Mouse (Mus musculus) small intestine, adult 2 months (tissue): Measurements from ENCODE around the gene Map4k2. TPM values are rescaled to one million over a fixed set of nuclear protein-coding genes. Genes with fewer than 3 reads are reported as not detected.
A peak's percentile ranks its signal among the peaks of the same experiment; 100 is the strongest.

Source experiments
- H3K27ac ChIP-seq: fragments of 200-500 bp; 2 replicates; pipeline ENCODE4 v1.5.1; 2012; ENCODE audit warnings: low read depth, low read length, control low read depth, inconsistent platforms; ENCODE audit not compliant: insufficient read depth
- H3K27me3 ChIP-seq: fragments of 200-500 bp; 2 replicates; pipeline ENCODE4 v1.6.1; 2012; ENCODE audit warnings: mild to moderate bottlenecking, moderate library complexity, low read length, inconsistent platforms; ENCODE audit not compliant: control insufficient read depth, insufficient read depth
- H3K36me3 ChIP-seq: fragments of 200-500 bp; 2 replicates; pipeline ENCODE4 v1.6.1; 2012; ENCODE audit warnings: mild to moderate bottlenecking, low read length, control low read depth, inconsistent platforms; ENCODE audit not compliant: control insufficient read depth, insufficient read depth
- H3K4me1 ChIP-seq: fragments of 200-500 bp; 2 replicates; pipeline ENCODE4 v1.6.1; 2012; ENCODE audit warnings: low read length, inconsistent platforms, mixed read lengths; ENCODE audit not compliant: control insufficient read depth, insufficient read depth, insufficient read length
- H3K4me3 ChIP-seq: fragments of 200-500 bp; 2 replicates; pipeline ENCODE4 v1.5.1; 2012; ENCODE audit warnings: low read depth, mild to moderate bottlenecking, control low read depth, inconsistent platforms, low read length, moderate library complexity
- CTCF ChIP-seq: fragments of 200-500 bp; IDR thresholded peaks from 2 replicates; pipeline ENCODE4 v1.5.1; 2012; ENCODE audit warnings: low read depth, mild to moderate bottlenecking, control low read depth, inconsistent platforms, low read length, moderate library complexity, mixed read lengths; ENCODE audit not compliant: insufficient replicate concordance, insufficient read length; ENCODE audit errors: extremely low read depth
- POLR2A ChIP-seq: fragments of 200-500 bp; IDR thresholded peaks from 2 replicates; pipeline ENCODE4 v1.6.1; 2012; ENCODE audit warnings: low read depth, mild to moderate bottlenecking, control low read depth, inconsistent platforms, low read length, moderate library complexity
- WGBS: fragments of 180-500 bp; shearing (Covaris S2); methylation state at CpG from one replicate; pipeline ENCODE4 v1.1.7; 2018; 5-methylcytosine and 5-hydroxymethylcytosine counted together
- polyA plus RNA-seq: library from polyadenylated mRNA; depleted of rRNA; stranded (reverse); fragments of >200 nt; gene quantifications from 2 replicates; pipeline ENCODE4 v1.2.3, GENCODE M21; 2012

Gene Map4k2
- polyA plus RNA-seq, 1 experiment, result 77.3 TPM

DNA sequence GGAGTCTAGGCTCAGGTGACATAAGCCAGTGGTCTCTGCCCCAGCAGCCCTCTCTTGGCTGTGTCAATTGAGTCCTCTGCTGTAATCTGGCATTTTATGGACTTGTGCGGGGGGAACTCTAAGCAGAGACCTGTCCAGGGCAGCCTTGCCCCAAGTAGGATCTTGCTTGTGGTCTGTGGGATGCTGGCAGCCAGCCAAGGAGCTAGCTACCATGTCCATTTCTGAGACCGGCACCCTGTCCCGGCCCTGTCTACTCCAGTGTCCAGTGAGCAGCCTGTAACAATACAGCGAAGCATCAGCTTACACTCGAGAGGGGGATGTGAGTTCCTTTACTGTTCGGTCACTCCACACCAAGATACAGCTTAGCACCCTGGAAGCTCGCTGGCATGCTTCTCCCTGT is 13.1 kb downstream of the Map4k2 start:
- TF ChIP-seq CTCF, result no peak
- no peak for TF ChIP-seq POLR2A
- no peak overlapping the region for H3K4me3 ChIP-seq
- 91% methylated on average over 7 of the region's 7 CpGs for WGBS
- no peaks in the 10 kb centered on the region for H3K4me1 ChIP-seq
- H3K36me3 ChIP-seq, result peaks cover 4% of the 10 kb centered on the region; the same call in 1 of the 2 replicates
- no peaks in the 10 kb centered on the region for H3K27me3 ChIP-seq
- no peak overlapping the region for H3K27ac ChIP-seq

DNA sequence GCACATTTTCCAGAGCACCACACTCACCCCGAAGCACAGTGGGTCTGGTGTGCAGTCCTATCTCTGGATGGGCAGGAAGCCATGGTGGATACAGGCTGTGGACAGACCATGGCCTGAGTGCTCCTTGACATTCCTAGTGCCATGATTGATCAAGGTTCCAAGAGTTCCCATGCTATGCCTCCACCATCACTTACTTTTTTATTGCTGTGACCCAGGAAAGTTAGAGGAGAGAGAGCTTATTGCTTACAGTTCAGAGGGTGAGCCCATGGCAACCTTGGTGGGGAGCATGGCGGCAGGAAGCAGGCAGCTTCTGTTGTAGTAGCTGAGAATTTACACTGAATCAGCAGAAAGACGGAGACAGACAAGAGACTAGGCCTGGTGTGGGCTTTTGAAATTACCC is 20.4 kb downstream of the Map4k2 start:
- Histone ChIP-seq H3K27ac (no peak overlapping the region), H3K4me1 (no peaks in the 10 kb centered on the region; the same call in 1 of the 2 replicates), H3K4me3 (no peak overlapping the region), H3K36me3 (peaks cover 12% of the 10 kb centered on the region), H3K27me3 (no peaks in the 10 kb centered on the region)
- no peak for TF ChIP-seq POLR2A
- TF ChIP-seq CTCF, result no peak
- WGBS, result 97% methylated on average over 3 of the region's 3 CpGs

DNA sequence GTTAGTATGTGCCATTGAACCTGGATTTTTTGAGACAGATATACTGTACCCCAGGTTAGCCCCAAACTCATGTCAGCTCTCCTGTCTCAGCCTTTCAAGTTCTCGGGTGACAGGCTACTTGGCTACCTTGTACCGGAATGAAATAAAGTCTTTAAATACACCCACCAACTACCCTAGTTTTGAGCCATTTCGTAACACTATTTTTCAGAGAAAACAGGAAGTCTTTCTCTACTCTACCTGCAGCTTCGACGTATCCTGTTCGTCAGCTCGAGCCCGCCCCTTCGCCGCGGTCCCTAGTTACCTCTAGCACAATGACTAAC is 22.1 kb downstream of the Map4k2 start:
- Histone ChIP-seq H3K36me3 (peaks cover 25% of the 10 kb centered on the region), H3K4me3 (peak overlapping the region; percentile 19), H3K27ac (peak overlapping the region; percentile 91), H3K4me1 (no peaks in the 10 kb centered on the region; the same call in 1 of the 2 replicates), H3K27me3 (no peaks in the 10 kb centered on the region)
- no peak for TF ChIP-seq CTCF
- WGBS, result under 1% methylated on average over 11 of the region's 11 CpGs

DNA sequence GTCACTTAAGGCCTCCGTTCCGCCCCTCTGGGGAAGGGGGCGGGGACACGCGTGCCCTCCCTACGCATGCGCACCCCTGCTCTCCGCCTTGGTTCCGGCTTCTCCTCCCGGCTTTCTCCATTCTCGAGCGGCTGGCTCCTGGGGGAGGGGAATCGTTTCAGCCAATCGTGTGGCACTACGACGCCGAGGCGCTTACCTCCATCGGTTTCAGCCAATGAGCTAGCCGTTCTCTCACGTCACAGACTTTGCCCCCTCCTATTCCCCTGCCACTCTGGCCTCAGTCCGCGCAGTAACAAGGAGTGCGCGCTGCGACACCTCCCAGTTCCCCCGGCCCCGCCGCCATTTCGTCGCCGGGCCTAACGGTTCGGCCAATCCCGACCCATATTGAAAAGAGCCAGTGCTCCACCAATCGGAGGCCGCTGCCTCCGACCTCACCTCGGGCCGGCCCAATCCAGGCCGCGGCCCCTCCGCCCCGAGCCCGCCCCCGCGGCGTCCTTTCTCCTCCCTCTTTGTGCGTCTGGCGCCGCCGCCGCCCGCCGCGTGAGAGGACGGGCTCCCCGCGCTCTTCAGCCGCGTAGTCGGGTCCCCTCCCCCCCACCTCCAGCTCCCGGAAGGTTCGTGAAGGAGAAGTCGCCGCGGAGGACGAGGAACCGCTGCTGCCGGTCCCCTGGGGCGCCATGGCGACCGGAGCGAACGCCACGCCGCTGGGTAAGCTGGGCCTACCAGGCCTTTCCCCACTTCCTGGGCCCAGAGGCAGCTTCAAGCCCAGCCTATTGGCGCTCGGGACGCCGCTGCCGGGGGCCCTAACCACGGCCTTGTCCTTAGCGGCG is 22.7 kb downstream of the Map4k2 start, which contains the start of gene Sf1:
Gene Sf1 (plus strand): TSS at position 280 of the 830 bp plus-strand sequence.
- no peaks in the 10 kb centered on the region for H3K27me3 ChIP-seq
- H3K4me1 ChIP-seq, result no peaks in the 10 kb centered on the region; the same call in 1 of the 2 replicates
- TF ChIP-seq CTCF (no peak), POLR2A (peak; percentile 75)
- H3K36me3 ChIP-seq, result peaks cover 30% of the 10 kb centered on the region
- peak within 1 kb of the TSS; percentile 91 for H3K27ac ChIP-seq
- H3K4me3 ChIP-seq, result peak within 1 kb of the TSS; percentile 92
- under 1% methylated on average over 84 of the region's 85 CpGs for WGBS

DNA sequence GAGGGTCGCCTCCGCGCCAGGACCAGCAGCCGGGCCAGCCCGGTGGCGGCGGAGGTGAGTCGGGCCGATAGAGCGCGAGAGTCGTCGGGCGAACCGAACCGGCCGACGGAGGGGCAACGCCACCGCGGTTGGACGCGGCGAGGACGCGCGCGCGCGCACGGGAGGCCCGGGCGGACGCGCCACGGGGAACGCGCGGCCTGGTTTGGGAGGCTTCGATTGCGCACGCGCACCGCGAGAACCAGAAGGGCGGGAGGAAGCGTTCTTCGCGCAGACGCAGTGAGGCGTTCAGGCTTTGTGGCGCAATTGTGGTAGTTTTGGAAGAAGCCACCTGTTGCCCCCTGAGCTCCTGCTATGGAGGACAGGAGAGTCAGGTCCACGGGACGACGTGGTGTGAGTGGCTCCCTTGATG is 23.4 kb downstream of the Map4k2 start:
- no peaks in the 10 kb centered on the region; the same call in 1 of the 2 replicates for H3K4me1 ChIP-seq
- 1% methylated on average over 55 of the region's 55 CpGs for WGBS
- H3K27me3 ChIP-seq, result no peaks in the 10 kb centered on the region
- TF ChIP-seq POLR2A (peak; percentile 49), CTCF (no peak)
- H3K36me3 ChIP-seq, result peaks cover 34% of the 10 kb centered on the region
- H3K4me3 ChIP-seq, result peak overlapping the region; percentile 92
- peak overlapping the region; percentile 87 for H3K27ac ChIP-seq

DNA sequence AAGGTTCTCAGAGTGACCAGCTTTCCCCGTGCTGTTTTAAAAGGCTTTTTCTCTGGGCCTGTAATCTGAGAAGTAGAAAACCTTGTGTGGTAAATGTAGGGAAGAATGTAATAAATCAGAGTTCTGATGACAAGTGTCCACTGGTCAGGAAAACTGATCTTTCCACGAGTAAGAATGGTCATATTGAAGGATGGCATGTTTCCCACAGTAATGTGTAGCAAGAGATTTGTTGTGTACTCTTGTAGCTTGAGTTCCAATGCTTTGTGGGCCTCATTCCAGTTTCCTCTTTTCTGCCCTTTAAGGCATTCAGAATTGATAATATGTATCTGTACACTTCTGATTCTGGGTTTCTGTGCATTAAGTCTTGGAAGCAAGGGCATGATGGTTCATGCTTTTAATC is 23.9 kb downstream of the Map4k2 start:
- H3K27ac ChIP-seq, result no peak overlapping the region
- no peak for TF ChIP-seq CTCF
- TF ChIP-seq POLR2A, result no peak
- 0% methylated on average over 2 of the region's 2 CpGs for WGBS

DNA sequence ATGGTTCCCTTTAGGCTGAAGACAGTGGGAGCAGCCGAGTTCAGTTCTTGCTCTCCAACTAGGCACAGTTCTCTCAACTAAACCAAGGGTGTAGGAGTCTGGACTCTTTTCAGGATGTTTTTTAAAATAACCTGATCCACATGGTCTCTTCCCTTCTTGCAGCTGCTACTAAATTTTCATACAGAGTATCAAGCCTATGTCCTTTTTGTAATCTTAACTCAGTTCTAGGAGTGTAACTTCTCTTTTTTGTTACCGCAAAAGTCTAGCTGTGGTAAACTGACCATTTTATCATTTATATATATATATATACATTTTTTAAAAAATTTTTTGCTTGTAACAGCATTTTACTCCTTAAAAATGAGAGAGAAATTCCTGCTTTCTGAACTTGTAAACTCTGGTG is 29.2 kb downstream of the Map4k2 start:
- 78% methylated on average over 2 of the region's 2 CpGs for WGBS
- peaks cover 82% of the 10 kb centered on the region for H3K36me3 ChIP-seq
- no peak overlapping the region for H3K4me3 ChIP-seq

More for the DNA sequence above, 23.9 kb downstream of the Map4k2 start:
- Histone ChIP-seq H3K27me3 (no peaks in the 10 kb centered on the region), H3K4me3 (peak overlapping the region; percentile 92), H3K36me3 (peaks cover 38% of the 10 kb centered on the region), H3K4me1 (no peaks in the 10 kb centered on the region; the same call in 1 of the 2 replicates)

DNA sequence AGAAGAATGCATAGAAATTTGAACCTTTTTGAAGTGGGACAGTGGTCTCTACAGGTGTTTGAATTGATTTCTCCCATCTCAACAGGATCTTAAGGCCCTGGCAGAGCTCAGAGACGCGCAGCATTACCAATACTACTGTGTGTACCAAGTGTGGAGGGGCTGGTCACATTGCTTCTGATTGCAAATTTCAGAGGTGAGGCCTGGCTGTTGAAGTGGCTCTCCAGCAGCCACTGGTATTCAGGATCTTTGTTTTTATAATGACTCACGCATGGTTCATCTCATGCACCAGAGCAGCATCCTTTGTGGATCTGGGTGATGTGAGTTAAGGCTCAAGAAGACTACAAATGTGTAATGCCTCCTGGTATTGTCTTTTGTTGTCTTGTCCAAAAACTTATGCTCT is 31.5 kb downstream of the Map4k2 start:
- no peak overlapping the region for H3K4me3 ChIP-seq
- H3K27ac ChIP-seq, result no peak overlapping the region
- H3K4me1 ChIP-seq, result no peaks in the 10 kb centered on the region
- 87% methylated on average over 3 of the region's 3 CpGs for WGBS
- peaks cover 89% of the 10 kb centered on the region for H3K36me3 ChIP-seq
- TF ChIP-seq POLR2A (no peak), CTCF (no peak)
- H3K27me3 ChIP-seq, result no peaks in the 10 kb centered on the region

More for the DNA sequence above, 29.2 kb downstream of the Map4k2 start:
- TF ChIP-seq CTCF (no peak), POLR2A (no peak)
- Histone ChIP-seq H3K4me1 (no peaks in the 10 kb centered on the region; the same call in 1 of the 2 replicates), H3K27ac (no peak overlapping the region), H3K27me3 (no peaks in the 10 kb centered on the region)
